Mouse (Mus musculus) lung, adult 2 months (tissue): ENCODE measurements around the gene Atp11a.

Experiments used
- CTCF ChIP-seq: fragments of 200-500 bp; IDR thresholded peaks from 2 replicates; pipeline ENCODE4 v1.5.1; 2011; ENCODE audit warnings: mild to moderate bottlenecking, low read length, control low read depth; ENCODE audit not compliant: insufficient read depth
- POLR2A ChIP-seq: fragments of 200-500 bp; IDR thresholded peaks from 2 replicates; pipeline ENCODE4 v1.6.1; 2011; ENCODE audit warnings: low read depth, mild to moderate bottlenecking, control low read depth, low read length, borderline replicate concordance; ENCODE audit errors: extremely low read depth

GRCm38 (mm10) chr8:12906597-12906996 lies 149.8 kb downstream of the Atp11a start:
- TF ChIP-seq CTCF (no peak), POLR2A (no peak)
